Mouse (Mus musculus) CD8-positive naive resting alpha-beta T cell, adult 2 months (primary cell): Measurements from ENCODE around the gene Abcc2.

Source experiments
- DNase-seq, 2 experiments: peaks; one replicate each; pipeline ENCODE4 v3.0.0; 2022; ENCODE audit warnings: low read depth in 2 of 2, low spot score in 2 of 2

Abcc2 gene

GRCm38 (mm10) chr19:43777308-43777707 is 4.7 kb upstream of the Abcc2 start:
- DNase-seq, result no peak

GRCm38 (mm10) chr19:43780391-43780790 is 1.6 kb upstream of the Abcc2 start:
- DNase-seq, result no peak

GRCm38 (mm10) chr19:43784761-43785160 is 2.8 kb downstream of the Abcc2 start:
- DNase-seq, result no peak

GRCm38 (mm10) chr19:43786249-43787026 is 4.4 kb downstream of the Abcc2 start:
- DNase-seq, result no peak

- DNase-seq, result no peak
These were observed 7.8 kb downstream of the Abcc2 start for GRCm38 (mm10) chr19:43789817-43790216.

GRCm38 (mm10) chr19:43792537-43792936 is 10.5 kb downstream of the Abcc2 start:
- no peak for DNase-seq

- no peak for DNase-seq
These were observed 12.0 kb downstream of the Abcc2 start for GRCm38 (mm10) chr19:43793951-43794350.

GRCm38 (mm10) chr19:43795511-43795910 is 13.5 kb downstream of the Abcc2 start:
- no peak for DNase-seq

- DNase-seq, result no peak
These were observed 15.2 kb downstream of the Abcc2 start for GRCm38 (mm10) chr19:43797216-43797615.

- DNase-seq, result no peak
These were observed 19.5 kb downstream of the Abcc2 start for GRCm38 (mm10) chr19:43801427-43802051.

- DNase-seq, result no peak
These were observed 21.9 kb downstream of the Abcc2 start for GRCm38 (mm10) chr19:43803866-43804265.

GRCm38 (mm10) chr19:43809331-43809730 is 27.3 kb downstream of the Abcc2 start:
- no peak for DNase-seq

GRCm38 (mm10) chr19:43811419-43811818 is 29.4 kb downstream of the Abcc2 start:
- no peak for DNase-seq

GRCm38 (mm10) chr19:43813315-43813714 is 31.3 kb downstream of the Abcc2 start:
- no peak for DNase-seq

GRCm38 (mm10) chr19:43815661-43816414 is 33.8 kb downstream of the Abcc2 start:
- no peak for DNase-seq

- no peak for DNase-seq
These were observed 44.9 kb downstream of the Abcc2 start for GRCm38 (mm10) chr19:43826855-43827254.

- DNase-seq, result peak; percentile 45 to 55
These were observed 50.6 kb downstream of the Abcc2 start for GRCm38 (mm10) chr19:43832425-43833069.

GRCm38 (mm10) chr19:43843184-43843583 is 61.2 kb downstream of the Abcc2 start:
- no peak for DNase-seq

GRCm38 (mm10) chr19:43845331-43845908 is 63.4 kb downstream of the Abcc2 start:
- no peak for DNase-seq

- DNase-seq, result no peak
These were observed 65.1 kb downstream of the Abcc2 start for GRCm38 (mm10) chr19:43847056-43847455.

- no peak for DNase-seq
These were observed 66.0 kb downstream of the Abcc2 start for GRCm38 (mm10) chr19:43847966-43848365.
